ENCODE assay signal across 7 mouse cellular contexts in the genomic region with DNA sequence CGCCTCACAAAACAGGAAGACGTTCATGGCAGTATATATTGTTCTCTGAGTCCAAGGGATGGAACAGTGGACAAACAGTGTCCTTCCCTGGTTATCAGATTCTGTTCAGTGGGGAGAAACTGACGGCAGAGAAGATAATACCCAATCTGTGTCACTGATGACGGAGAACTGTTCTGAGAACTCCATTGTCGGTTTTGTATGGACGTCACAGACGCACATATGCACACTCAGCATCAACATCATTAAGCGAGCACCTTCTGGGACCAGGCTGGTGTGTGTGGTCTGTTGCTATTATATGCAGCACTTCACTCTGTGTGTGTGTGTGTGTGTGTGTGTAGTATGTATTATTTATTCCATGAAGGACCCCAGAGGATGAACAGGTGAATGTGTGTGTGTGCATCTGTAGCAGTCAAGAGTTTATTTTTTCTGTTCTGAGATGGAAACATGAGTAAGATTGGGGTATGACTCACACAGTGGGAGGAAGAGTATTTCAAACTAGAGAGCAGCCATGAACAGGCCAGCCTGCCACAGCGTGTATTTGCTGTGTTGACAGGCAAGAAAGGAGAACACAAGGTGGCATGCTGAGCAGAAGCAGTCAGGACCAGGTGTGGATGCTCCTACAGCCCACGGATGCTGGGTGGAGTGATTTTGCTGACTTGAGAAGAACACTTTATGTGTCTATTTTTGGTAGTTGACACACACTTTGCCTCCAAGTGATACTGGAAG. TPM values are rescaled to one million over a fixed set of nuclear protein-coding genes. Genes with fewer than 3 reads are reported as not detected.
A peak's percentile ranks its signal among the peaks of the same experiment; 100 is the strongest.
DNase-seq lines count a peak whose midpoint lies in the region; ATAC-seq and TF ChIP-seq lines count a peak whose summit lies in the region.

No protein-coding gene starts in this region.

- peaks cover 9% of the 10 kb centered on the region; the same call in 1 of the 2 replicates for H3K4me1 ChIP-seq in lung, adult 2 months (ENCODE audit: control insufficient read depth, insufficient read depth, low read length)
- H3K4me1 ChIP-seq in forebrain, postnatal 0 days (ENCODE audit: insufficient read depth): peaks cover 4% of the 10 kb centered on the region
- peaks cover 9 to 17% of the 10 kb centered on the region in 2 experiments for H3K4me1 ChIP-seq in liver, embryonic 14.5 days (replicated peaks; ENCODE audit: control insufficient read depth in 2 of 2, insufficient read depth in 2 of 2, low read length in 1 of 2)

- H3K27me3 ChIP-seq in forebrain, postnatal 0 days (ENCODE audit: insufficient read depth, low read length): no peaks in the 10 kb centered on the region; the same call in 1 of the 2 replicates
- H3K27me3 ChIP-seq in liver, embryonic 14.5 days (ENCODE audit: control insufficient read depth, insufficient read depth, low read length): no peaks in the 10 kb centered on the region

- no peak for TF ChIP-seq EP300 in liver, embryonic 14.5 days (IDR thresholded peaks at IDR 0.05; ENCODE audit: low read depth)

- no peak for TF ChIP-seq POLR2A in lung, adult 2 months (IDR thresholded peaks at IDR 0.05; ENCODE audit: borderline replicate concordance, extremely low read depth, low read depth, low read length)

- peak; percentile 55 for ATAC-seq in activated CD4-positive, CD25-positive, alpha-beta regulatory T cell, adult 4 months
- no peak for ATAC-seq in forebrain, postnatal 0 days
- no peak for ATAC-seq in liver, embryonic 14.5 days (ENCODE audit: insufficient read depth)
- no peak for ATAC-seq in monocyte, adult 5-6 weeks (replicated peaks; ENCODE audit: insufficient number of reproducible peaks, low FRiP score, low TSS enrichment, poor library complexity, severe bottlenecking)

- H3K4me2 ChIP-seq in forebrain, postnatal 0 days (ENCODE audit: low read depth): peak overlapping the region; percentile 76
- peak overlapping the region; percentile 71 for H3K4me2 ChIP-seq in liver, embryonic 14.5 days (ENCODE audit: low read depth)

- peak overlapping the region; percentile 70 for H3K9ac ChIP-seq in forebrain, postnatal 0 days
- peak overlapping the region; percentile 72 for H3K9ac ChIP-seq in liver, embryonic 14.5 days (replicated peaks)

- H3K4me3 ChIP-seq in lung, adult 2 months (replicated peaks; ENCODE audit: extremely low read depth, low read depth, low read length): peak overlapping the region; percentile 96
- H3K4me3 ChIP-seq in forebrain, postnatal 0 days (ENCODE audit: low read depth, low read length): peak overlapping the region; percentile 58
- peak overlapping the region; percentile 75 to 76 for H3K4me3 ChIP-seq in liver, embryonic 14.5 days (ENCODE audit: insufficient read depth in 1 of 2, low read depth in 2 of 2, low read length in 2 of 2)

- H3K9me3 ChIP-seq in forebrain, postnatal 0 days (ENCODE audit: low read length): no peaks in the 10 kb centered on the region
- H3K9me3 ChIP-seq in liver, embryonic 14.5 days (ENCODE audit: control insufficient read depth, low read length): no peaks in the 10 kb centered on the region

- no peak for TF ChIP-seq CTCF in lung, adult 2 months (IDR thresholded peaks at IDR 0.05; ENCODE audit: insufficient read depth, low read length)
- no peak for TF ChIP-seq CTCF in forebrain, postnatal 0 days (IDR thresholded peaks at IDR 0.05; ENCODE audit: low read depth)
- no peak for TF ChIP-seq CTCF in liver, embryonic 14.5 days (IDR thresholded peaks at IDR 0.05; ENCODE audit: low read depth)

- 25% methylated on average over 10 of the region's 10 CpGs for WGBS in lung, adult 2 months
- 43% methylated on average over 10 of the region's 10 CpGs for WGBS in forebrain, postnatal 0 days
- WGBS in liver, embryonic 14.5 days (ENCODE audit: insufficient replicate concordance): 41% methylated on average over 10 of the region's 10 CpGs

- peak overlapping the region; percentile 62 for H3K27ac ChIP-seq in forebrain, postnatal 0 days (ENCODE audit: low read depth, low read length)
- peak overlapping the region; percentile 15; the same call in 1 of the 2 replicates for H3K27ac ChIP-seq in liver, embryonic 14.5 days

- DNase-seq in lung, adult 2 months: no peak
- DNase-seq in lung, postnatal 10 days: no peak
- no peak for DNase-seq in forebrain, postnatal 0 days
- no peak for DNase-seq in liver, embryonic 14.5 days (ENCODE audit: low read depth in 3 of 3, low spot score in 3 of 3)
- DNase-seq in layer of hippocampus, postnatal 25 days (ENCODE audit: extremely low spot score in 1 of 2, low spot score in 1 of 2): no peak

- H3K36me3 ChIP-seq in forebrain, postnatal 0 days (ENCODE audit: insufficient read depth): no peaks in the 10 kb centered on the region
- no peaks in the 10 kb centered on the region for H3K36me3 ChIP-seq in liver, embryonic 14.5 days (replicated peaks; ENCODE audit: control insufficient read depth, insufficient read depth, low read depth)

RNA-seq across cellular contexts. Expression of a gene that starts 1.0 kb away (rescaled TPM):
- polyA plus RNA-seq in lung, adult 2 months (2012; rRNA removed): 0.54 and 1.0 TPM in 2 replicates
- polyA plus RNA-seq in activated CD4-positive, CD25-positive, alpha-beta regulatory T cell, adult 4 months (2017; shearing (Covaris generic)): 100 to 1,000 TPM; 103 to 140 TPM
- 0.19 and 1.2 TPM in 2 replicates for total RNA-seq in forebrain, postnatal 0 days (2014; rRNA removed)
- polyA plus RNA-seq in forebrain, postnatal 0 days (2015; fragmentation: Nextera tagmentation; extraction: Ambion mirVana): 0.11 and 0.36 TPM in 2 replicates
- polyA plus RNA-seq in liver, embryonic 14.5 days (2012; rRNA removed): 0.08 and 0.10 TPM in 2 replicates
- polyA plus RNA-seq in liver, embryonic 14.5 days (2014; fragmentation: Nextera tagmentation; extraction: Ambion mirVana): not detected in 2 replicates
- 1 to 10 TPM in 1 of 2 experiments, under 1 TPM in 1; 0.80 to 1.1 TPM for total RNA-seq in layer of hippocampus, postnatal 25 days (2021)
- total RNA-seq in monocyte, adult 5-6 weeks (2017): 14.3 to 47.8 TPM (median 28.4 TPM) in 3 replicates

RNA-seq across cellular contexts. Expression of a gene that starts 1.1 kb away (rescaled TPM):
- 80.9 and 112 TPM in 2 replicates for polyA plus RNA-seq in lung, adult 2 months (2012; rRNA removed)
- 100 to 1,000 TPM; 449 to 481 TPM for polyA plus RNA-seq in activated CD4-positive, CD25-positive, alpha-beta regulatory T cell, adult 4 months (2017; shearing (Covaris generic))
- total RNA-seq in forebrain, postnatal 0 days (2014; rRNA removed): 197 and 258 TPM in 2 replicates
- polyA plus RNA-seq in forebrain, postnatal 0 days (2015; fragmentation: Nextera tagmentation; extraction: Ambion mirVana): 439 and 481 TPM in 2 replicates
- 130 and 180 TPM in 2 replicates for polyA plus RNA-seq in liver, embryonic 14.5 days (2012; rRNA removed)
- polyA plus RNA-seq in liver, embryonic 14.5 days (2014; fragmentation: Nextera tagmentation; extraction: Ambion mirVana): 259 and 263 TPM in 2 replicates
- total RNA-seq in layer of hippocampus, postnatal 25 days (2021): 100 to 1,000 TPM; 228 to 261 TPM
- total RNA-seq in monocyte, adult 5-6 weeks (2017): 177 to 216 TPM (median 190 TPM) in 3 replicates

Comparison
In these comparisons a context has a peak if more than half of its experiments do, and no peak if none do; other contexts are left out.
1. RNA of a gene that starts 1.0 kb away (polyA plus RNA-seq): 103 to 140 TPM in activated CD4-positive, CD25-positive, alpha-beta regulatory T cell, adult 4 months; 0.54 to 1.0 TPM in lung, adult 2 months, 0.11 to 0.36 TPM in forebrain, postnatal 0 days and 0.08 to 0.10 TPM in liver, embryonic 14.5 days; every median in the first group is over 10 times any median in the second.
2. Peak in every context shown above with its lines, with median percentiles within 50 percentile points of each other: H3K4me3 ChIP-seq.